Comparison of ENCODE assay signal across 10 mouse cellular contexts in the genomic region with DNA sequence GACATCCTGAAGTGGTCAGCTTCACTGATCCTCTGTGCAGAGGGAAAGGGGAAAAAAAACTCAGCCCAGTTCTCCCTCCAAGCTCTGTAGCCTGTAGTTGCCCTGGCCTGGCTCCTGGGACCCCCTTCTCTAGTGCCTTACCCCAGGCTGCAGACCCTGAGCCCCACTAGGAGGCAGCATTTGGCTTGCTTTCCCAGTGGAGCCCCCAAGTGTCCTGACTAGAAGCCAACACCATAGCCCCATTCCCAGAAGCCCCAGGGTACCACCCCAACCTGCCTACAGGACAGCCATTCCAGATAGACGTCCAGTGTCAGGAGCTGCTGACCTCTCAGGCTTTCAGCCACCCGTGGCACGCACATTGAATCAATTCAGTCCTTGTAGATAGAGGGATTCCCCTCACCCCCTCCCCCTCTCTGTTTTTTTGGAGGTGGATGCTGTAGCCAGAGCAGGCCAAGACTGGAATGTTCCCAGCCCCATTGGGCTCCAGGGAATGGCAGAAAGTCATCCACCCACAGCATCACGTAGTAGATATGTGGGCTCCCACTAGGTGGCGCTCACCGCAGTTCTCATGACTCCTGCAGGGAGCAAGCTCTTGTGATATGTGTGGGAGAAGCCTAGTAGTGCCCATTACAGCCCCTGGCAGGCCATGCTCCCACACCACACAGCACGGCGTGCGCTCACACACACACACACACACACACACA. TPM values are rescaled to one million over a fixed set of nuclear protein-coding genes. Genes with fewer than 3 reads are reported as not detected.
DNase-seq lines count a peak whose midpoint lies in the region; ATAC-seq lines count a peak whose summit lies in the region.
"Had no signal": no experiment of that assay in that cellular context is flagged by ENCODE, and none has a peak within 500 bp of the region (broad histone marks: within the 10 kb centered on the region; RNA-seq: fewer than 3 reads in every experiment).

No protein-coding gene starts in this region.

- H3K9ac ChIP-seq in heart, embryonic 11.5 days (ENCODE audit: low read depth, low read length), result no peak overlapping the region
- H3K9ac ChIP-seq in intestine, embryonic 16.5 days (ENCODE audit: low read depth, low read length), result no peak overlapping the region
- H3K9ac ChIP-seq in midbrain, embryonic 15.5 days, result no peak overlapping the region
- H3K9ac ChIP-seq: stomach, embryonic 15.5 days had no signal

- intact Hi-C loops in left cerebral cortex, postnatal 14 days (cut with DNase I), result loop anchor here (10.0 kb wide), 2 partner anchors 141 to 251 kb away; a partner anchor contains a TSS

- H3K36me3 ChIP-seq in heart, embryonic 11.5 days (ENCODE audit: control insufficient read depth, insufficient read depth, low read length), result peaks cover 24% of the 10 kb centered on the region
- peaks cover 32% of the 10 kb centered on the region for H3K36me3 ChIP-seq in intestine, embryonic 16.5 days (ENCODE audit: control insufficient read depth, insufficient read depth, low read length)
- H3K36me3 ChIP-seq in midbrain, embryonic 15.5 days (replicated peaks), result peaks cover 27% of the 10 kb centered on the region

- H3K27ac ChIP-seq in heart, embryonic 11.5 days (ENCODE audit: low read depth, low read length), result no peak overlapping the region
- H3K27ac ChIP-seq in intestine, embryonic 16.5 days (ENCODE audit: low read length), result no peak overlapping the region
- H3K27ac ChIP-seq in midbrain, embryonic 15.5 days, result no peak overlapping the region
- H3K27ac ChIP-seq: stomach, embryonic 15.5 days had no signal

- peaks cover 7% of the 10 kb centered on the region for H3K4me1 ChIP-seq in heart, embryonic 11.5 days (ENCODE audit: control insufficient read depth, insufficient read depth, low read length)
- no peaks in the 10 kb centered on the region for H3K4me1 ChIP-seq in intestine, embryonic 16.5 days (ENCODE audit: control insufficient read depth, insufficient read depth, low read length)
- no peaks in the 10 kb centered on the region for H3K4me1 ChIP-seq in midbrain, embryonic 15.5 days

- peak; percentile 98 for DNase-seq in heart, adult 11 months
- DNase-seq in cerebellum, postnatal 25 days, result peak; percentile 88 to 94
- DNase-seq in frontal cortex, postnatal 25 days (ENCODE audit: low spot score in 2 of 2), result peak; percentile 76 to 77
- peak; percentile 86 to 94 for DNase-seq in left cerebral cortex, postnatal 14 days (ENCODE audit: low spot score in 2 of 2)
- DNase-seq in spleen, postnatal 14 days (ENCODE audit: low spot score in 2 of 2), result peak; percentile 42 to 67

- no peaks in the 10 kb centered on the region for H3K27me3 ChIP-seq in heart, embryonic 11.5 days (ENCODE audit: control insufficient read depth, insufficient read depth, low read length)
- no peaks in the 10 kb centered on the region for H3K27me3 ChIP-seq in intestine, embryonic 16.5 days (replicated peaks; ENCODE audit: control insufficient read depth, insufficient read depth, low read length)
- H3K27me3 ChIP-seq in midbrain, embryonic 15.5 days (replicated peaks), result no peaks in the 10 kb centered on the region
- H3K27me3 ChIP-seq: Patski; stomach, embryonic 15.5 days had no signal

- WGBS in heart, embryonic 11.5 days (ENCODE audit: insufficient replicate concordance), result 64% methylated on average over 9 of the region's 9 CpGs
- WGBS in intestine, embryonic 16.5 days, result 69% methylated on average over 9 of the region's 9 CpGs
- 61% methylated on average over 9 of the region's 9 CpGs for WGBS in midbrain, embryonic 15.5 days

- no peaks in the 10 kb centered on the region for H3K9me3 ChIP-seq in heart, embryonic 11.5 days (replicated peaks; ENCODE audit: control insufficient read depth, low read length)
- no peaks in the 10 kb centered on the region for H3K9me3 ChIP-seq in intestine, embryonic 16.5 days (ENCODE audit: control insufficient read depth, low read length)
- H3K9me3 ChIP-seq in midbrain, embryonic 15.5 days, result no peaks in the 10 kb centered on the region
- H3K9me3 ChIP-seq: stomach, embryonic 15.5 days had no signal

- H3K4me2 ChIP-seq in heart, embryonic 11.5 days, result no peak overlapping the region
- no peak overlapping the region for H3K4me2 ChIP-seq in intestine, embryonic 16.5 days (ENCODE audit: low read depth, low read length)
- H3K4me2 ChIP-seq in midbrain, embryonic 15.5 days, result no peak overlapping the region
- H3K4me2 ChIP-seq: stomach, embryonic 15.5 days had no signal

- ATAC-seq in heart, embryonic 11.5 days (replicated peaks; ENCODE audit: insufficient number of reproducible peaks, low FRiP score, low TSS enrichment), result no peak
- peak; percentile 49 for ATAC-seq in intestine, embryonic 16.5 days
- ATAC-seq in midbrain, embryonic 15.5 days (replicated peaks), result peak; percentile 43
- ATAC-seq: Patski had no signal

- H3K4me3 ChIP-seq in heart, embryonic 11.5 days (ENCODE audit: low read depth, low read length), result no peak overlapping the region
- H3K4me3 ChIP-seq in intestine, embryonic 16.5 days (ENCODE audit: low read length), result no peak overlapping the region
- H3K4me3 ChIP-seq in midbrain, embryonic 15.5 days, result no peak overlapping the region
- H3K4me3 ChIP-seq: stomach, embryonic 15.5 days had no signal

RNA-seq across cellular contexts. Expression of a gene that starts 28.8 kb away (rescaled TPM):
- polyA plus RNA-seq in heart, embryonic 11.5 days (2014; fragmentation: Nextera tagmentation; extraction: Ambion mirVana), result 30.5 and 33.6 TPM in 2 replicates
- polyA plus RNA-seq in intestine, embryonic 16.5 days (2015; fragmentation: Nextera tagmentation; extraction: Ambion mirVana), result 16.4 and 18.0 TPM in 2 replicates
- total RNA-seq in left cerebral cortex, postnatal 14 days (2021), result 100 to 1,000 TPM; 199 TPM
- 55.7 and 58.5 TPM in 2 replicates for polyA plus RNA-seq in midbrain, embryonic 15.5 days (2015; fragmentation: Nextera tagmentation; extraction: Ambion mirVana)
